Mouse (Mus musculus): Measurements from ENCODE around the gene Wasf3.
"Not testable (repeated sequence)": the region's sequence is repeated elsewhere in the genome, so short reads cannot be mapped to it uniquely, and the experiment has no call there.

Wasf3 gene

GRCm38 (mm10) chr5:146446633-146447032, 61.8 kb downstream of the Wasf3 start:
- no peak for DNase-seq (ENCODE audit: low spot score)

- no peak for DNase-seq (ENCODE audit: low spot score)
Measured at GRCm38 (mm10) chr5:146451592-146452254, 66.9 kb downstream of the Wasf3 start.

DNA sequence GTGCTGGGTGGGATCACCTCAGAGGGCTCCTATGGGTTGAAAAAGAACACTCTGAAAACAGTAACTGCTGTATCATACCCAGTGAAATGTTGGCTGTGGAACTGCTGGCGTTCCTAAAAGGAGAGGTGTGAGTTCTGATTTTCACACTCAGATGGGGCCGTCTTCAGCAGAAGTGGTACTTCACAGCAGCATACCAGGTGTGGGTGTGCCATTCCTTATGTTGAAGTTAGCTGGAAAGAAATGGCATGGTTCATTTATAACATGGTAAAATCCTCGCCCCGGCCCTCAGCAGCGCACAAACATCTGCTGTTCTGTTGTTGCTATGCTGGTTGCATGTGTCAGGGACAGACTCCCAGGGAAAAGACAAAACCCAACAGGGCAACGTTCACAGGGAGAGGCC, 68.8 kb downstream of the Wasf3 start:
- no peak for DNase-seq (ENCODE audit: low spot score)

GRCm38 (mm10) chr5:146461612-146462011, 76.8 kb downstream of the Wasf3 start:
- no peak for DNase-seq (ENCODE audit: low spot score)

- DNase-seq (ENCODE audit: low spot score) = no peak
Measured at GRCm38 (mm10) chr5:146466663-146467062, 81.9 kb downstream of the Wasf3 start.

DNA sequence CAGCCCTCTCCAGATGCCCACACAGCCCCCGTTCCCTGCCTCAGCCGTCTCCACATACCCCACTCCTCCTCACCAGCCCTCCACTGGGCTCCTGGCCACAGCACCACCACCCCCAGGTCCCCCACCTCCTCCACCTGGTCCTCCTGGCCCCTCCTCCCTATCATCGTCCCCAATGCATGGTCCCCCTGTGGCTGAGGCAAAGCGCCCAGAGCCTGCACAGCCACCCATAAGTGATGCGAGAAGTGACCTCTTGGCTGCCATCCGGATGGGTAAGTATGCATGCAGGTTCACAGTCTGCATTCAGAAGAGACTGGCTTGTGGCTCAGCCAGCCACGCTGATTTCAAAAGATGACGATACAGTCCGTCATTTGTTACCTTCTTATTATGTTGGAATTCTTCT, 83.5 kb downstream of the Wasf3 start:
- DNase-seq (ENCODE audit: low spot score) = no peak

DNA sequence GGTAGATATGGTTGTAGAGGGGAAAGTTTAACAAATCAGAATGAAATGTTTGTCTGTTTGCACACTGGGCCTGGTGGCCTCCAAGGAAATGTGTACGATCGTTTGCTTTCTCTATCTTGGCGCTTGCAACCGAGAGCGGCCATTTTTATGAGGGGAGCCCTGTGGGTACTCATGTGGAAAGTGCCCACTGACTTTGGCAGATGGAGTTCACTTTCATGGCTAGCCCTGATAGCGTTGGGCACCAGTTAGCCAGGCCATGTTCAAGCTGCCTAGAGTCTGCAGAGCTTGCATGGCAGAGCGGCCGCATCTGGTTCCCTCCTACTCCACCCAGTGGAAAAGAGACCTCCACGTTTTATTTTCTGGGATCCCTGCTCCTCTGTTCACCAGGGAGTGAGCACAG, 86.0 kb downstream of the Wasf3 start:
- DNase-seq (ENCODE audit: low spot score) = no peak

DNA sequence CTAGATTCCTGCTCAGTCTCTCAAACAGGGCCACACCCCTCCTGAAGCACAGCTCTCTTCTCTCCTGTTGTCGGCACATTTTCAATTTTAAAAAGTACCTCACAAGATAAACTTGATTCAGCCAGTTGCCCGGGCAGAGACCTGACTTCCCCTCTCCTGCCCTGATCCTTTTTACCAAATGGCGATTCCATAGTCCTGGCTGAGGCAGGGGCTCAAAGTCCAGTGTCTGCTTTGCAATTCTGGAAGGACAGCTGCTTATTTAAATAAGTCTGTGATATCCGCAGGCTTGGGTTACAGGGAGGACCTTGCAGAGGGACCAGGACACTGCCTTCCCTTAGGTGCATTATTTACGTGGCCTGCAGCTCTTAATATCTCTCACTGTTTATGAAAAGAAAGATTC, 86.5 kb downstream of the Wasf3 start:
- DNase-seq (ENCODE audit: low spot score) = no peak

DNA sequence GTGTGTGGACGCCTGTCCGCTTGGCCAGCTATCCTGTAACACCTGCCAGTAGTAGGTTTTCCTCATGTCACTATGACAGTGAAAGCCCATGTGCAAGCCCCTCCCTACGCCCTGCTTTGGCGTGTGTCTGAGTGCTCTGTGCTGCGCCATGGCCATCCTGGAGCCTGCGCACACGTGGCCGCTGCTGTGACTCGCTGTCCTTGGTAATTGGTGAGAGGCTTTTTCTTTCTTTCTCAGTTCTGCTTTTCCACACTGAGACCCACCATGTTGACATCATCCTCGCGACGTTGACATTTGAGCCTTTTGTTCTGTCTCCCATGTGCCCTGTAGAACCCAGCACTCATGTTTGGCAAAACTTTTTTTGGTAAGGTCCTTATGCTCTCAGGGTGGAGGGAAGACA, 87.0 kb downstream of the Wasf3 start:
- DNase-seq (ENCODE audit: low spot score) = no peak

GRCm38 (mm10) chr5:146479564-146479963, 94.8 kb downstream of the Wasf3 start:
- DNase-seq (ENCODE audit: low spot score) = not testable (repeated sequence)

DNA sequence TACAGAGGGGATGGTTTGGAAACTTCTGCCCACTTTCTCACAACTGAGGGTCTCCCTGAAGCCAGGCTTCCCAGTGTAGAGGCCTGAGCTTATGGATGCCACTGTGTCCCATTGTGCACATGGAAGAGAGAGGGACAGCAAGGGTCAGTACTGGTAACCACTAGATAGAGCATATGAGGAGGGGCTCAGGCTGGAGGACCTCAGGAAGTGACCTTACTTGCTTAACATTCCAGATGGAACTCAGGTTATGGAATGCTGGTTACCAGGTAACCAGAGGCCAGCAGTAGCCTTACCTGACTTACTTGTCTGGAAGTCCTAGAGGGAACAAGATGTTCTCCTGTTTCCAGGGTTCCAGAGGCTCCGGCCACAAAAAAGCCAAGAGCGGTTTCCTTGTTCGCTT, 96.9 kb downstream of the Wasf3 start, which contains the start of gene Gm6408:
Gm6408 (plus strand) TSS at position 301 of the 400 bp plus-strand sequence.
- not testable (repeated sequence) for DNase-seq (ENCODE audit: low spot score)

DNA sequence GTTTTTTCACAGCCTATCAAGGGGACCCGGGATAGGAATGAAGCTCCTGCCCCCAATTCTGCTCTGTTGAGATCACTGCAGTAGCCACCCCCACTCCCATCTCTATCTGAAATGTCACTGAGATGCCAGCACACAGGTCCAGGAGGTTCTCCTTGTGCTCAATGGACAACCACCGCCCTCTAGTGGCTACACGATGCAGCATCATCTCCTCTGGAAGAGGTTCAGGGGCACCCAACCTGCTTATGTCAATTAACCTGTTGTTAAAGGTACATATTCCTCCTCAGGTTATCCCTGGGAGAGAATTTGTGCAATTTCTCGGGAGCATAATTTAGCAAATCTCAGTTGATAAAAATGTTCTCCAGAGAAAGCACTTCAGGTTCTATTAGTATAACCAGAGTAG, 104.2 kb downstream of the Wasf3 start:
- DNase-seq (ENCODE audit: low spot score) = peak; percentile 9

GRCm38 (mm10) chr5:146491063-146491462, 106.3 kb downstream of the Wasf3 start, which contains the start of gene Gm6370:
Gene Gm6370 (plus strand): TSS chr5:146491363.
- not testable (repeated sequence) for DNase-seq (ENCODE audit: low spot score)

DNA sequence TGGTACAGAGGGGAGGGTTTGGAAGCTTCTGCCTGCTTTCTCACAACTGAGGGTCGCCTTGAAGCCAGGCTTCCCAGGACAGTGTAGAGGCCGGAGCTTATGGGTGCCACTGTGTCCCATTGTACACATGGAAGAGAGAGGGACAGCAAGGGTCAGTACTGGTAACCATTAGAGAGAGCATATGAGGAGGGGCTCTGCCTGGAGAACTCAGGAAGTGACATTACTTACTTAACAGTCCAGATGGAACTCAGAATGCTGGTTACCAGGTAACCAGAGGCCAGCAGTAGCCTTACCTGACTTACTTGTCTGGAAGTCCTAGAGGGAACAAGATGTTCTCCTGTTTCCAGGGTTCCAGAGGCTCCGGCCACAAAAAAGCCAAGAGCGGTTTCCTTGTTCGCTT, 117.3 kb downstream of the Wasf3 start, which contains the start of gene 4930449I24Rik:
4930449I24Rik (plus strand) TSS at position 301 of the 400 bp plus-strand sequence.
- DNase-seq (ENCODE audit: low spot score) = not testable (repeated sequence)

- DNase-seq (ENCODE audit: low spot score) = not testable (repeated sequence)
Measured at GRCm38 (mm10) chr5:146513823-146514222, 129.0 kb downstream of the Wasf3 start, which contains the start of gene Gm3402. Gene Gm3402 (plus strand): TSS chr5:146514123.
